ENCODE assay signal across 9 mouse cellular contexts in the genomic region with DNA sequence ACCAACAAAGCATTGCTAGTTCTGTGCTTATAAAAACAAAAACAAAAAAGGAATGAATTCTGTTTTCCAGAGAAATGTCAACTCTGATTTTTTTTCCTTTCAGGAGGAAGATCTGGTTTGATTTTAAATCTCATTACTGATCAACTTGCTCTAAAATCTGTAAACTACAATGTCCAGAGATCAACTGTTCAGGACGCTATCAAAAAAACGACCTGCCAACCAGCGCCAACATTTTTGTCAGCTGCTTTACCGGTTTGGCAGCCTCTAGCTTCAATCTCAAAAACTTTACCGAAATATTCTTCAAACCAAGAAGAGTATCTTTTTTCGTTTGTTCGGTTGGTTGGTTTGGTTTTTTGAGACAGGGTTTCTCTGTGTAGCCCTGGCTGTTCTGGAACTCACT. TPM values are rescaled to one million over a fixed set of nuclear protein-coding genes. Genes with fewer than 3 reads are reported as not detected.
DNase-seq lines count a peak whose midpoint lies in the region; ATAC-seq and TF ChIP-seq lines count a peak whose summit lies in the region.
"Had no signal": no experiment of that assay in that cellular context is flagged by ENCODE, and none has a peak within 500 bp of the region (broad histone marks: within the 10 kb centered on the region; RNA-seq: fewer than 3 reads in every experiment).

No protein-coding gene starts in this region.

- H3K27ac ChIP-seq in kidney, adult 2 months (ENCODE audit: insufficient read depth, low read depth, low read length) = peak overlapping the region; percentile 77
- H3K27ac ChIP-seq in MEL (ENCODE audit: control insufficient read depth, low read depth, low read length) (no peak overlapping the region), macrophage (peak overlapping the region; percentile 60; the same call in 1 of the 2 replicates)
- H3K27ac ChIP-seq in forebrain, embryonic 16.5 days (ENCODE audit: low read length) = no peak overlapping the region

- no peaks in the 10 kb centered on the region for H3K9me3 ChIP-seq in MEL (replicated peaks; ENCODE audit: insufficient read depth, low read length)
- no peaks in the 10 kb centered on the region for H3K9me3 ChIP-seq in forebrain, embryonic 16.5 days (ENCODE audit: control insufficient read depth, low read length)

- ATAC-seq in forebrain, embryonic 16.5 days = no peak
- no peak for ATAC-seq in CD4-positive, CD25-positive, alpha-beta regulatory T cell, adult 4 months

- no peaks in the 10 kb centered on the region for H3K27me3 ChIP-seq in kidney, adult 2 months (replicated peaks; ENCODE audit: control insufficient read depth, insufficient read depth, low read length)
- no peaks in the 10 kb centered on the region for H3K27me3 ChIP-seq in MEL (ENCODE audit: control insufficient read depth in 1 of 2, insufficient read depth in 2 of 2, low read length in 2 of 2)
- no peaks in the 10 kb centered on the region; the same call in 1 of the 2 replicates for H3K27me3 ChIP-seq in forebrain, embryonic 16.5 days (replicated peaks; ENCODE audit: control insufficient read depth, insufficient read depth, low read length)

- TF ChIP-seq CTCF in kidney, adult 2 months (conservative IDR thresholded peaks at IDR 0.05; ENCODE audit: insufficient read depth, insufficient read length, low read depth, low read length) = no peak
- TF ChIP-seq CTCF in MEL (IDR thresholded peaks at IDR 0.05 in 2 of 3, conservative IDR thresholded peaks at IDR 0.05 in 1 of 3; ENCODE audit: control insufficient read depth in 1 of 3, insufficient read depth in 1 of 3, low read depth in 2 of 3, low read length in 3 of 3, poor library complexity in 1 of 3, severe bottlenecking in 1 of 3) = no peak

- peaks cover 55% of the 10 kb centered on the region for H3K79me2 ChIP-seq in MEL (ENCODE audit: control insufficient read depth, insufficient read depth, low read length, poor library complexity)
- peaks cover 66% of the 10 kb centered on the region for H3K79me2 ChIP-seq in macrophage (ENCODE audit: inconsistent target)

- no peaks in the 10 kb centered on the region for H3K36me3 ChIP-seq in kidney, adult 2 months (ENCODE audit: control insufficient read depth, insufficient read depth, low read length)
- H3K36me3 ChIP-seq in MEL (ENCODE audit: control insufficient read depth in 1 of 2, insufficient read depth in 2 of 2, low read length in 2 of 2) (peaks cover 0 to 32% of the 10 kb centered on the region in 2 experiments; a peak in 2 of 4 replicates), macrophage (ENCODE audit: inconsistent target) (no peaks in the 10 kb centered on the region)
- no peaks in the 10 kb centered on the region for H3K36me3 ChIP-seq in forebrain, embryonic 16.5 days (ENCODE audit: control insufficient read depth, insufficient read depth)

- no peak for TF ChIP-seq RAD21 in MEL (IDR thresholded peaks at IDR 0.05; ENCODE audit: low read depth, low read length)

- H3K4me1 ChIP-seq in kidney, adult 2 months (ENCODE audit: control insufficient read depth, insufficient read depth, low read length) = peaks cover 36% of the 10 kb centered on the region
- peaks cover 13 to 16% of the 10 kb centered on the region in 2 experiments for H3K4me1 ChIP-seq in MEL (ENCODE audit: control insufficient read depth in 1 of 2, insufficient read depth in 2 of 2, low read length in 2 of 2)
- H3K4me1 ChIP-seq in forebrain, embryonic 16.5 days (replicated peaks; ENCODE audit: control insufficient read depth, insufficient read depth, low read length) = peaks cover 23% of the 10 kb centered on the region

- peak overlapping the region; percentile 95; the same call in 1 of the 2 replicates for H3K4me2 ChIP-seq in forebrain, embryonic 16.5 days (ENCODE audit: low read length)

- WGBS in kidney, adult 2 months = 28% methylated on average over 7 of the region's 7 CpGs
- WGBS in forebrain, embryonic 16.5 days = 86% methylated on average over 7 of the region's 7 CpGs
- 59% methylated on average over 7 of the region's 7 CpGs for WGBS in macrophage (ENCODE audit: missing documents)

- peak overlapping the region; percentile 92 for H3K9ac ChIP-seq in MEL (ENCODE audit: control insufficient read depth, low read depth, low read length, poor library complexity, severe bottlenecking)
- no peak overlapping the region for H3K9ac ChIP-seq in forebrain, embryonic 16.5 days (replicated peaks; ENCODE audit: low read depth, low read length)

- peak; percentile 53 for DNase-seq in kidney, adult 2 months
- no peak for DNase-seq in kidney, adult 18-20 months
- DNase-seq in MEL (ENCODE audit: low read depth, low spot score) = no peak
- DNase-seq in frontal cortex, postnatal 14 days (ENCODE audit: low spot score in 2 of 2) = no peak
- DNase-seq in embryo, embryonic 11 days = no peak

- no peak for TF ChIP-seq EP300 in MEL (IDR thresholded peaks at IDR 0.05; ENCODE audit: low read depth in 1 of 2, low read length in 2 of 2)

- no peak for TF ChIP-seq POLR2A in kidney, adult 2 months (IDR thresholded peaks at IDR 0.05; ENCODE audit: low read depth, low read length)
- no peak for TF ChIP-seq POLR2A in MEL (IDR thresholded peaks at IDR 0.05; ENCODE audit: control insufficient read depth in 1 of 2, insufficient read depth in 1 of 2, low read depth in 1 of 2, low read length in 2 of 2, poor library complexity in 1 of 2)

- H3K4me3 ChIP-seq in kidney, adult 2 months (ENCODE audit: insufficient read depth, low read depth, low read length) = peak overlapping the region; percentile 44
- H3K4me3 ChIP-seq in MEL (ENCODE audit: control insufficient read depth in 1 of 2, insufficient read depth in 1 of 2, low read depth in 2 of 2, low read length in 2 of 2) = no peak overlapping the region
- H3K4me3 ChIP-seq in forebrain, embryonic 16.5 days (replicated peaks; ENCODE audit: low read length) = no peak overlapping the region
- peak overlapping the region; percentile 88 for H3K4me3 ChIP-seq in macrophage (ENCODE audit: inconsistent target)

RNA-seq across cellular contexts. Expression of a gene that starts 2.3 kb away (rescaled TPM):
- 58.1 and 62.3 TPM in 2 replicates for polyA plus RNA-seq in kidney, adult 2 months (2012; rRNA removed)
- total RNA-seq in MEL (2012; rRNA removed) = 16.7 and 17.8 TPM in 2 replicates
- polyA plus RNA-seq in MEL (2012; ENCODE audit: insufficient read depth in 1 of 2, insufficient read length in 2 of 2, low read depth in 1 of 2, low replicate concordance in 2 of 2, missing spikeins in 1 of 2) (10 to 100 TPM in 1 of 2 experiments, not detected in 1; 28.7 TPM), macrophage (2018) (29.3 to 50.0 TPM (median 35.0 TPM) in 3 replicates)
- 12.7 and 13.6 TPM in 2 replicates for polyA plus RNA-seq in forebrain, embryonic 16.5 days (2015; fragmentation: Nextera tagmentation; extraction: Ambion mirVana)
- total RNA-seq in macrophage (2018; cell fraction: chromatin; rRNA removed) = 100 to 1,000 TPM in 9 of 26 experiments, 10 to 100 TPM in 17; 62.3 to 280 (median 89.6) TPM
- total RNA-seq in macrophage (2018; cell fraction: cytosol; rRNA removed) = 100 to 1,000 TPM in 1 of 26 experiments, 10 to 100 TPM in 25; 58.9 to 104 (median 71.7) TPM
- 100 to 1,000 TPM in 12 of 26 experiments, 10 to 100 TPM in 14; 73.9 to 187 (median 95.9) TPM for total RNA-seq in macrophage (2018; cell fraction: nucleus; rRNA removed)
- 10 to 100 TPM; 25.6 to 29.8 TPM for polyA plus RNA-seq in CD4-positive, CD25-positive, alpha-beta regulatory T cell, adult 4 months (2017; shearing (Covaris generic))

RNA-seq across cellular contexts. Expression of a gene that starts 20.1 kb away (rescaled TPM):
- polyA plus RNA-seq in kidney, adult 2 months (2012; rRNA removed) = 8.9 and 12.5 TPM in 2 replicates
- total RNA-seq in MEL (2012; rRNA removed) = 9.8 and 11.2 TPM in 2 replicates
- polyA plus RNA-seq in MEL (2012; ENCODE audit: insufficient read depth in 1 of 2, insufficient read length in 2 of 2, low read depth in 1 of 2, low replicate concordance in 2 of 2, missing spikeins in 1 of 2) = 10 to 100 TPM in 1 of 2 experiments, not detected in 1; 25.3 TPM
- polyA plus RNA-seq in forebrain, embryonic 16.5 days (2015; fragmentation: Nextera tagmentation; extraction: Ambion mirVana) = 26.2 and 26.8 TPM in 2 replicates
- 10 to 100 TPM in 6 of 26 experiments, 1 to 10 TPM in 20; 3.1 to 14.6 (median 6.6) TPM for total RNA-seq in macrophage (2018; cell fraction: chromatin; rRNA removed)
- 1 to 10 TPM; 2.0 to 8.3 (median 5.5) TPM for total RNA-seq in macrophage (2018; cell fraction: cytosol; rRNA removed)
- total RNA-seq in macrophage (2018; cell fraction: nucleus; rRNA removed) = 10 to 100 TPM in 5 of 26 experiments, 1 to 10 TPM in 21; 3.0 to 16.3 (median 6.8) TPM
- polyA plus RNA-seq in macrophage (2018) = 4.8 to 7.4 TPM (median 5.8 TPM) in 3 replicates
- polyA plus RNA-seq in CD4-positive, CD25-positive, alpha-beta regulatory T cell, adult 4 months (2017; shearing (Covaris generic)) = 10 to 100 TPM; 17.5 to 19.5 TPM

RNA-seq across cellular contexts. Expression of a gene that starts 20.2 kb away (rescaled TPM):
- 13.8 and 15.7 TPM in 2 replicates for polyA plus RNA-seq in kidney, adult 2 months (2012; rRNA removed)
- total RNA-seq in MEL (2012; rRNA removed) = 14.2 and 15.1 TPM in 2 replicates
- polyA plus RNA-seq in MEL (2012; ENCODE audit: insufficient read depth in 1 of 2, insufficient read length in 2 of 2, low read depth in 1 of 2, low replicate concordance in 2 of 2, missing spikeins in 1 of 2) = 10 to 100 TPM in 1 of 2 experiments, not detected in 1; 20.2 TPM
- polyA plus RNA-seq in forebrain, embryonic 16.5 days (2015; fragmentation: Nextera tagmentation; extraction: Ambion mirVana) = 24.2 and 25.9 TPM in 2 replicates
- 10 to 100 TPM; 10.8 to 33.5 (median 20.8) TPM for total RNA-seq in macrophage (2018; cell fraction: chromatin; rRNA removed)
- total RNA-seq in macrophage (2018; cell fraction: cytosol; rRNA removed) = 10 to 100 TPM in 20 of 26 experiments, 1 to 10 TPM in 6; 6.8 to 12.6 (median 11.2) TPM
- 10 to 100 TPM; 13.6 to 33.0 (median 20.7) TPM for total RNA-seq in macrophage (2018; cell fraction: nucleus; rRNA removed)
- 5.2 to 11.4 TPM (median 9.4 TPM) in 3 replicates for polyA plus RNA-seq in macrophage (2018)
- polyA plus RNA-seq in CD4-positive, CD25-positive, alpha-beta regulatory T cell, adult 4 months (2017; shearing (Covaris generic)) = 10 to 100 TPM; 20.6 to 31.7 TPM

RNA-seq across cellular contexts. Expression of a gene that starts 20.3 kb away (rescaled TPM):
- 0.14 TPM in 2 replicates for polyA plus RNA-seq in kidney, adult 2 months (2012; rRNA removed)
- 0.50 TPM in 1 of 2 replicates, not detected in the other for total RNA-seq in MEL (2012; rRNA removed)
- polyA plus RNA-seq in MEL (2012; ENCODE audit: insufficient read depth in 1 of 2, insufficient read length in 2 of 2, low read depth in 1 of 2, low replicate concordance in 2 of 2, missing spikeins in 1 of 2) (under 1 TPM in 1 of 2 experiments, not detected in 1; 0.14 TPM), macrophage (2018) (0.11 TPM in 1 of 3 replicates, not detected in the others)
- 0.13 and 0.14 TPM in 2 replicates for polyA plus RNA-seq in forebrain, embryonic 16.5 days (2015; fragmentation: Nextera tagmentation; extraction: Ambion mirVana)
- 1 to 10 TPM in 1 of 26 experiments, under 1 TPM in 13, not detected in 12; 0.28 to 1.1 (median 0.42) TPM for total RNA-seq in macrophage (2018; cell fraction: chromatin; rRNA removed)
- total RNA-seq in macrophage (2018; cell fraction: cytosol; rRNA removed) = under 1 TPM in 16 of 26 experiments, not detected in 10; 0.05 to 0.30 (median 0.10) TPM
- total RNA-seq in macrophage (2018; cell fraction: nucleus; rRNA removed) = 1 to 10 TPM in 1 of 26 experiments, under 1 TPM in 12, not detected in 13; 0.18 to 2.5 (median 0.47) TPM
- polyA plus RNA-seq in CD4-positive, CD25-positive, alpha-beta regulatory T cell, adult 4 months (2017; shearing (Covaris generic)) = under 1 TPM in 1 of 2 experiments, not detected in 1; 0.52 TPM
- total RNA-seq: common myeloid progenitor, adult 5-6 weeks had no signal

RNA-seq across cellular contexts. Expression of a gene that starts 43.3 kb away (rescaled TPM):
- polyA plus RNA-seq in kidney, adult 2 months (2012; rRNA removed) = 0.17 TPM in 1 of 2 replicates, not detected in the other
- not detected in 2 replicates for total RNA-seq in MEL (2012; rRNA removed)
- polyA plus RNA-seq in MEL (2012; ENCODE audit: insufficient read depth in 1 of 2, insufficient read length in 2 of 2, low read depth in 1 of 2, low replicate concordance in 2 of 2, missing spikeins in 1 of 2) = under 1 TPM in 1 of 2 experiments, not detected in 1; 0.11 TPM
- 0.26 and 0.86 TPM in 2 replicates for polyA plus RNA-seq in forebrain, embryonic 16.5 days (2015; fragmentation: Nextera tagmentation; extraction: Ambion mirVana)
- 1 to 10 TPM in 1 of 26 experiments, not detected in 25; 1.6 TPM for total RNA-seq in macrophage (2018; cell fraction: chromatin; rRNA removed)
- under 1 TPM in 2 of 26 experiments, not detected in 24; 0.10 to 0.27 TPM for total RNA-seq in macrophage (2018; cell fraction: cytosol; rRNA removed)
- total RNA-seq in macrophage (2018; cell fraction: nucleus; rRNA removed) = 1 to 10 TPM in 5 of 26 experiments, under 1 TPM in 3, not detected in 18; 0.41 to 6.5 (median 1.2) TPM
- not detected in 3 replicates for polyA plus RNA-seq in macrophage (2018)
- polyA plus RNA-seq in CD4-positive, CD25-positive, alpha-beta regulatory T cell, adult 4 months (2017; shearing (Covaris generic)) = 1 to 10 TPM; 6.2 to 8.6 TPM

Comparison
In these comparisons a context has a peak if more than half of its experiments do, and no peak if none do; other contexts are left out.
1. H3K27ac ChIP-seq: peak in kidney, adult 2 months (single experiment) and macrophage (single experiment); none in MEL (single experiment) and forebrain, embryonic 16.5 days (single experiment).
2. H3K4me3 ChIP-seq: peak in kidney, adult 2 months (single experiment) and macrophage (single experiment); none in MEL (0 of 2) and forebrain, embryonic 16.5 days (single experiment).